In genomic region chr11:69876186-69876585, GRCm38 (mm10) we compare ENCODE assay signal across 8 mouse cellular contexts. TPM values are rescaled to one million over a fixed set of nuclear protein-coding genes. Genes with fewer than 3 reads are reported as not detected.
DNase-seq lines count a peak whose midpoint lies in the region; ATAC-seq and TF ChIP-seq lines count a peak whose summit lies in the region.

No protein-coding gene starts in this region.

- 67% methylated on average over 7 of the region's 7 CpGs for WGBS in hindbrain, embryonic 12.5 days
- WGBS in hindbrain, postnatal 0 days = 68% methylated on average over 7 of the region's 7 CpGs
- WGBS in embryonic facial prominence, embryonic 13.5 days = 35% methylated on average over 7 of the region's 7 CpGs
- WGBS in intestine, embryonic 15.5 days = 43% methylated on average over 7 of the region's 7 CpGs
- WGBS in lung, embryonic 16.5 days = 24% methylated on average over 7 of the region's 7 CpGs
- 72% methylated on average over 7 of the region's 7 CpGs for WGBS in neural tube, embryonic 15.5 days

- no peak for DNase-seq in hindbrain, postnatal 0 days (ENCODE audit: low spot score)
- DNase-seq in gastrocnemius, postnatal 36 days = no peak

- H3K27ac ChIP-seq in hindbrain, embryonic 12.5 days = peak overlapping the region; percentile 17; the same call in 1 of the 2 replicates
- H3K27ac ChIP-seq in hindbrain, postnatal 0 days = no peak overlapping the region
- peak overlapping the region; percentile 91 for H3K27ac ChIP-seq in embryonic facial prominence, embryonic 13.5 days
- H3K27ac ChIP-seq in intestine, embryonic 15.5 days = 0 out of 2 replicates have a peak overlapping the region, but pooled peaks have one; percentile 32
- H3K27ac ChIP-seq in lung, embryonic 16.5 days (ENCODE audit: low read length) = peak overlapping the region; percentile 72
- no peak overlapping the region for H3K27ac ChIP-seq in neural tube, embryonic 15.5 days (replicated peaks)

- intact Hi-C loops in gastrocnemius, postnatal 36 days (cut with DNase I) = loop anchor here (2.0 to 10.0 kb wide), 4 partner anchors 74 to 221 kb away; partner anchors contain the start of genes Fgf11, Slc35g3 and Sox15

- TF ChIP-seq CTCF in hindbrain, postnatal 0 days (IDR thresholded peaks at IDR 0.05; ENCODE audit: low read depth) = no peak

- H3K4me1 ChIP-seq in hindbrain, embryonic 12.5 days = peaks cover 24% of the 10 kb centered on the region
- H3K4me1 ChIP-seq in hindbrain, postnatal 0 days (ENCODE audit: insufficient read depth, low read length) = peaks cover 5% of the 10 kb centered on the region; the same call in 1 of the 2 replicates
- peaks cover 57% of the 10 kb centered on the region for H3K4me1 ChIP-seq in embryonic facial prominence, embryonic 13.5 days
- peaks cover 22% of the 10 kb centered on the region for H3K4me1 ChIP-seq in intestine, embryonic 15.5 days (replicated peaks)
- peaks cover 45% of the 10 kb centered on the region for H3K4me1 ChIP-seq in lung, embryonic 16.5 days (replicated peaks; ENCODE audit: control insufficient read depth, insufficient read depth, low read length)
- H3K4me1 ChIP-seq in neural tube, embryonic 15.5 days = peaks cover 32% of the 10 kb centered on the region

- peaks cover 12% of the 10 kb centered on the region for H3K27me3 ChIP-seq in hindbrain, embryonic 12.5 days
- no peaks in the 10 kb centered on the region for H3K27me3 ChIP-seq in hindbrain, postnatal 0 days (ENCODE audit: insufficient read depth, low read length)
- H3K27me3 ChIP-seq in embryonic facial prominence, embryonic 13.5 days = no peaks in the 10 kb centered on the region
- no peaks in the 10 kb centered on the region for H3K27me3 ChIP-seq in intestine, embryonic 15.5 days (replicated peaks)
- no peaks in the 10 kb centered on the region for H3K27me3 ChIP-seq in lung, embryonic 16.5 days (ENCODE audit: control insufficient read depth, insufficient read depth, low read depth, low read length)
- peaks cover 8% of the 10 kb centered on the region; the same call in 1 of the 2 replicates for H3K27me3 ChIP-seq in neural tube, embryonic 15.5 days (replicated peaks)

- H3K4me3 ChIP-seq in hindbrain, embryonic 12.5 days = no peak overlapping the region
- H3K4me3 ChIP-seq in hindbrain, postnatal 0 days (ENCODE audit: low read length) = no peak overlapping the region
- H3K4me3 ChIP-seq in embryonic facial prominence, embryonic 13.5 days = peak overlapping the region; percentile 23
- H3K4me3 ChIP-seq in intestine, embryonic 15.5 days (replicated peaks) = no peak overlapping the region
- no peak overlapping the region for H3K4me3 ChIP-seq in lung, embryonic 16.5 days (ENCODE audit: low read length)
- no peak overlapping the region for H3K4me3 ChIP-seq in neural tube, embryonic 15.5 days (replicated peaks)

- H3K9me3 ChIP-seq in hindbrain, embryonic 12.5 days (replicated peaks) = no peaks in the 10 kb centered on the region
- H3K9me3 ChIP-seq in hindbrain, postnatal 0 days (ENCODE audit: low read length) = no peaks in the 10 kb centered on the region
- H3K9me3 ChIP-seq in embryonic facial prominence, embryonic 13.5 days = no peaks in the 10 kb centered on the region
- H3K9me3 ChIP-seq in intestine, embryonic 15.5 days = no peaks in the 10 kb centered on the region
- no peaks in the 10 kb centered on the region for H3K9me3 ChIP-seq in lung, embryonic 16.5 days (ENCODE audit: control insufficient read depth, low read length)
- H3K9me3 ChIP-seq in neural tube, embryonic 15.5 days (replicated peaks) = no peaks in the 10 kb centered on the region

- H3K36me3 ChIP-seq in hindbrain, embryonic 12.5 days = no peaks in the 10 kb centered on the region
- no peaks in the 10 kb centered on the region for H3K36me3 ChIP-seq in hindbrain, postnatal 0 days (ENCODE audit: insufficient read depth, low read length)
- H3K36me3 ChIP-seq in embryonic facial prominence, embryonic 13.5 days = no peaks in the 10 kb centered on the region
- no peaks in the 10 kb centered on the region for H3K36me3 ChIP-seq in intestine, embryonic 15.5 days
- no peaks in the 10 kb centered on the region for H3K36me3 ChIP-seq in lung, embryonic 16.5 days (ENCODE audit: control insufficient read depth, insufficient read depth, low read length)
- no peaks in the 10 kb centered on the region for H3K36me3 ChIP-seq in neural tube, embryonic 15.5 days

- no peak overlapping the region for H3K9ac ChIP-seq in hindbrain, embryonic 12.5 days
- H3K9ac ChIP-seq in hindbrain, postnatal 0 days (replicated peaks; ENCODE audit: low read length) = no peak overlapping the region
- H3K9ac ChIP-seq in embryonic facial prominence, embryonic 13.5 days = 0 out of 2 replicates have a peak overlapping the region, but pooled peaks have one; percentile 46
- H3K9ac ChIP-seq in intestine, embryonic 15.5 days = no peak overlapping the region
- no peak overlapping the region for H3K9ac ChIP-seq in lung, embryonic 16.5 days (ENCODE audit: low read length)
- no peak overlapping the region for H3K9ac ChIP-seq in neural tube, embryonic 15.5 days (replicated peaks)

- ATAC-seq in hindbrain, embryonic 12.5 days (ENCODE audit: low FRiP score) = no peak
- ATAC-seq in hindbrain, postnatal 0 days = no peak
- peak; percentile 32; the same call in 1 of the 2 replicates for ATAC-seq in embryonic facial prominence, embryonic 13.5 days (ENCODE audit: insufficient number of reproducible peaks, insufficient read depth, low FRiP score, low TSS enrichment, low read depth)
- no peak for ATAC-seq in intestine, embryonic 15.5 days
- ATAC-seq in lung, embryonic 16.5 days (ENCODE audit: low read depth) = peak; percentile 18
- no peak for ATAC-seq in megakaryocyte progenitor cell, adult 5-6 weeks (replicated peaks; ENCODE audit: poor library complexity)
- no peak for ATAC-seq in neural tube, embryonic 15.5 days (ENCODE audit: low FRiP score)

- no peak overlapping the region for H3K4me2 ChIP-seq in hindbrain, embryonic 12.5 days (replicated peaks)
- H3K4me2 ChIP-seq in hindbrain, postnatal 0 days (ENCODE audit: low read depth, low read length) = no peak overlapping the region
- peak overlapping the region; percentile 49 for H3K4me2 ChIP-seq in embryonic facial prominence, embryonic 13.5 days
- no peak overlapping the region; the same call in 1 of the 2 replicates for H3K4me2 ChIP-seq in intestine, embryonic 15.5 days (replicated peaks)
- H3K4me2 ChIP-seq in lung, embryonic 16.5 days (ENCODE audit: low read depth, low read length) = no peak overlapping the region
- H3K4me2 ChIP-seq in neural tube, embryonic 15.5 days = no peak overlapping the region

RNA-seq across cellular contexts. Expression of gene Tmem95, which starts 1.6 kb away (rescaled TPM):
- polyA plus RNA-seq in hindbrain, embryonic 12.5 days (2016; fragmentation: Nextera tagmentation; extraction: Ambion mirVana) = not detected in 2 replicates
- total RNA-seq in hindbrain, postnatal 0 days (2014; rRNA removed) = not detected in 2 replicates
- polyA plus RNA-seq in hindbrain, postnatal 0 days (2015; fragmentation: Nextera tagmentation; extraction: Ambion mirVana) = not detected in 2 replicates
- not detected in 2 replicates for polyA plus RNA-seq in embryonic facial prominence, embryonic 13.5 days (2015; fragmentation: Nextera tagmentation; extraction: Ambion mirVana)
- polyA plus RNA-seq in intestine, embryonic 15.5 days (2015; fragmentation: Nextera tagmentation; extraction: Ambion mirVana) = not detected in 2 replicates
- polyA plus RNA-seq in lung, embryonic 16.5 days (2015; fragmentation: Nextera tagmentation; extraction: Ambion mirVana) = not detected in 2 replicates
- total RNA-seq in megakaryocyte progenitor cell, adult 5-6 weeks (2015) = not detected in 2 replicates
- total RNA-seq in megakaryocyte progenitor cell, adult 5-6 weeks (2017) = not detected in 2 replicates
- total RNA-seq in gastrocnemius, postnatal 36 days (2021) = not detected
- not detected in 2 replicates for polyA plus RNA-seq in neural tube, embryonic 15.5 days (2015; fragmentation: Nextera tagmentation; extraction: Ambion mirVana)

RNA-seq across cellular contexts. Expression of gene Kctd11, which starts 5.0 kb away (rescaled TPM):
- polyA plus RNA-seq in hindbrain, embryonic 12.5 days (2016; fragmentation: Nextera tagmentation; extraction: Ambion mirVana) = 2.9 and 3.2 TPM in 2 replicates
- total RNA-seq in hindbrain, postnatal 0 days (2014; rRNA removed) = 1.7 and 2.0 TPM in 2 replicates
- 1.3 and 1.7 TPM in 2 replicates for polyA plus RNA-seq in hindbrain, postnatal 0 days (2015; fragmentation: Nextera tagmentation; extraction: Ambion mirVana)
- polyA plus RNA-seq in embryonic facial prominence, embryonic 13.5 days (2015; fragmentation: Nextera tagmentation; extraction: Ambion mirVana) = 3.8 and 4.4 TPM in 2 replicates
- 5.2 and 5.5 TPM in 2 replicates for polyA plus RNA-seq in intestine, embryonic 15.5 days (2015; fragmentation: Nextera tagmentation; extraction: Ambion mirVana)
- 10.9 and 11.4 TPM in 2 replicates for polyA plus RNA-seq in lung, embryonic 16.5 days (2015; fragmentation: Nextera tagmentation; extraction: Ambion mirVana)
- 1.1 and 2.3 TPM in 2 replicates for total RNA-seq in megakaryocyte progenitor cell, adult 5-6 weeks (2015)
- total RNA-seq in megakaryocyte progenitor cell, adult 5-6 weeks (2017) = 0.88 and 1.9 TPM in 2 replicates
- total RNA-seq in gastrocnemius, postnatal 36 days (2021) = 1 to 10 TPM; 1.3 to 1.5 TPM
- 2.1 and 3.2 TPM in 2 replicates for polyA plus RNA-seq in neural tube, embryonic 15.5 days (2015; fragmentation: Nextera tagmentation; extraction: Ambion mirVana)

RNA-seq across cellular contexts. Expression of gene Tnk1, which starts 17.7 kb away (rescaled TPM):
- 0.57 and 1.4 TPM in 2 replicates for polyA plus RNA-seq in hindbrain, embryonic 12.5 days (2016; fragmentation: Nextera tagmentation; extraction: Ambion mirVana)
- not detected in 2 replicates for total RNA-seq in hindbrain, postnatal 0 days (2014; rRNA removed)
- polyA plus RNA-seq in hindbrain, postnatal 0 days (2015; fragmentation: Nextera tagmentation; extraction: Ambion mirVana) = 0.15 TPM in 1 of 2 replicates, not detected in the other
- 4.9 and 5.3 TPM in 2 replicates for polyA plus RNA-seq in embryonic facial prominence, embryonic 13.5 days (2015; fragmentation: Nextera tagmentation; extraction: Ambion mirVana)
- 14.4 and 16.4 TPM in 2 replicates for polyA plus RNA-seq in intestine, embryonic 15.5 days (2015; fragmentation: Nextera tagmentation; extraction: Ambion mirVana)
- polyA plus RNA-seq in lung, embryonic 16.5 days (2015; fragmentation: Nextera tagmentation; extraction: Ambion mirVana) = 10.8 and 11.8 TPM in 2 replicates
- total RNA-seq in megakaryocyte progenitor cell, adult 5-6 weeks (2015) = 0.32 TPM in 1 of 2 replicates, not detected in the other
- 0.54 TPM in 1 of 2 replicates, not detected in the other for total RNA-seq in megakaryocyte progenitor cell, adult 5-6 weeks (2017)
- total RNA-seq in gastrocnemius, postnatal 36 days (2021) = not detected
- polyA plus RNA-seq in neural tube, embryonic 15.5 days (2015; fragmentation: Nextera tagmentation; extraction: Ambion mirVana) = 0.19 and 1.9 TPM in 2 replicates

RNA-seq across cellular contexts. Expression of gene Acap1, which starts 19.2 kb away (rescaled TPM):
- polyA plus RNA-seq in hindbrain, embryonic 12.5 days (2016; fragmentation: Nextera tagmentation; extraction: Ambion mirVana) = 0.86 and 0.92 TPM in 2 replicates
- total RNA-seq in hindbrain, postnatal 0 days (2014; rRNA removed) = 1.5 TPM in 1 of 2 replicates, not detected in the other
- polyA plus RNA-seq in hindbrain, postnatal 0 days (2015; fragmentation: Nextera tagmentation; extraction: Ambion mirVana) = 0.20 and 0.21 TPM in 2 replicates
- polyA plus RNA-seq in embryonic facial prominence, embryonic 13.5 days (2015; fragmentation: Nextera tagmentation; extraction: Ambion mirVana) = 0.74 and 1.6 TPM in 2 replicates
- polyA plus RNA-seq in intestine, embryonic 15.5 days (2015; fragmentation: Nextera tagmentation; extraction: Ambion mirVana) = 4.8 and 5.9 TPM in 2 replicates
- polyA plus RNA-seq in lung, embryonic 16.5 days (2015; fragmentation: Nextera tagmentation; extraction: Ambion mirVana) = 2.1 and 3.8 TPM in 2 replicates
- 23.6 and 24.7 TPM in 2 replicates for total RNA-seq in megakaryocyte progenitor cell, adult 5-6 weeks (2015)
- total RNA-seq in megakaryocyte progenitor cell, adult 5-6 weeks (2017) = 59.2 and 67.5 TPM in 2 replicates
- 1 to 10 TPM in 1 of 2 experiments, under 1 TPM in 1; 0.27 to 1.1 TPM for total RNA-seq in gastrocnemius, postnatal 36 days (2021)
- 0.40 and 16.3 TPM in 2 replicates for polyA plus RNA-seq in neural tube, embryonic 15.5 days (2015; fragmentation: Nextera tagmentation; extraction: Ambion mirVana)

RNA-seq across cellular contexts. Expression of gene 2810408A11Rik, which starts 24.6 kb away (rescaled TPM):
- 17.8 TPM in 2 replicates for polyA plus RNA-seq in hindbrain, embryonic 12.5 days (2016; fragmentation: Nextera tagmentation; extraction: Ambion mirVana)
- 2.9 and 9.7 TPM in 2 replicates for total RNA-seq in hindbrain, postnatal 0 days (2014; rRNA removed)
- 6.5 and 8.1 TPM in 2 replicates for polyA plus RNA-seq in hindbrain, postnatal 0 days (2015; fragmentation: Nextera tagmentation; extraction: Ambion mirVana)
- polyA plus RNA-seq in embryonic facial prominence, embryonic 13.5 days (2015; fragmentation: Nextera tagmentation; extraction: Ambion mirVana) = 14.8 and 15.6 TPM in 2 replicates
- polyA plus RNA-seq in intestine, embryonic 15.5 days (2015; fragmentation: Nextera tagmentation; extraction: Ambion mirVana) = 7.7 and 7.9 TPM in 2 replicates
- polyA plus RNA-seq in lung, embryonic 16.5 days (2015; fragmentation: Nextera tagmentation; extraction: Ambion mirVana) = 7.9 and 8.6 TPM in 2 replicates
- total RNA-seq in megakaryocyte progenitor cell, adult 5-6 weeks (2015) = 1.9 and 3.0 TPM in 2 replicates
- total RNA-seq in megakaryocyte progenitor cell, adult 5-6 weeks (2017) = 1.7 and 6.6 TPM in 2 replicates
- total RNA-seq in gastrocnemius, postnatal 36 days (2021) = under 1 TPM in 1 of 2 experiments, not detected in 1; 0.59 TPM
- polyA plus RNA-seq in neural tube, embryonic 15.5 days (2015; fragmentation: Nextera tagmentation; extraction: Ambion mirVana) = 6.3 and 6.5 TPM in 2 replicates

Comparison
In these comparisons a context has a peak if more than half of its experiments do, and no peak if none do; other contexts are left out.
1. H3K27ac ChIP-seq: peak in hindbrain, embryonic 12.5 days (single experiment), embryonic facial prominence, embryonic 13.5 days (single experiment), intestine, embryonic 15.5 days (single experiment) and lung, embryonic 16.5 days (single experiment); none in hindbrain, postnatal 0 days (single experiment) and neural tube, embryonic 15.5 days (single experiment).
2. ATAC-seq: peak in embryonic facial prominence, embryonic 13.5 days (single experiment) and lung, embryonic 16.5 days (single experiment); none in hindbrain, embryonic 12.5 days (single experiment), hindbrain, postnatal 0 days (single experiment), intestine, embryonic 15.5 days (single experiment), megakaryocyte progenitor cell, adult 5-6 weeks (single experiment) and neural tube, embryonic 15.5 days (single experiment).